Mouse (Mus musculus): Measurements from ENCODE around the gene Teddm3.
"Not testable (repeated sequence)": the region's sequence is repeated elsewhere in the genome, so short reads cannot be mapped to it uniquely, and the experiment has no call there.

The Teddm3 gene

GRCm38 (mm10) chr16:21153900-21154299 lies at the start of gene Teddm3:
Teddm3 (minus strand) TSS chr16:21154000.
- not testable (repeated sequence) for DNase-seq (ENCODE audit: low spot score)

- no peak for DNase-seq (ENCODE audit: low spot score)
These were observed 48.9 kb upstream of the Teddm3 start for GRCm38 (mm10) chr16:21202731-21203130.

GRCm38 (mm10) chr16:21199426-21199825 lies 45.6 kb upstream of the Teddm3 start:
- no peak for DNase-seq (ENCODE audit: low spot score)

GRCm38 (mm10) chr16:21198529-21198928 lies 44.7 kb upstream of the Teddm3 start:
- no peak for DNase-seq (ENCODE audit: low spot score)

GRCm38 (mm10) chr16:21198006-21198405 lies 44.2 kb upstream of the Teddm3 start:
- DNase-seq (ENCODE audit: low spot score): no peak

GRCm38 (mm10) chr16:21197542-21197941 lies 43.7 kb upstream of the Teddm3 start:
- no peak for DNase-seq (ENCODE audit: low spot score)

- DNase-seq (ENCODE audit: low spot score): no peak
These were observed 42.8 kb upstream of the Teddm3 start for GRCm38 (mm10) chr16:21196576-21196975.

GRCm38 (mm10) chr16:21195260-21195866 lies 41.6 kb upstream of the Teddm3 start:
- DNase-seq (ENCODE audit: low spot score): no peak

- DNase-seq (ENCODE audit: low spot score): no peak
These were observed 40.4 kb upstream of the Teddm3 start for GRCm38 (mm10) chr16:21194182-21194581.

- peak; percentile 74 for DNase-seq (ENCODE audit: low spot score)
These were observed 38.9 kb upstream of the Teddm3 start for GRCm38 (mm10) chr16:21192509-21193354.

- DNase-seq (ENCODE audit: low spot score): no peak
These were observed 37.8 kb upstream of the Teddm3 start for GRCm38 (mm10) chr16:21191569-21191968.

- DNase-seq (ENCODE audit: low spot score): no peak
These were observed 34.5 kb upstream of the Teddm3 start for GRCm38 (mm10) chr16:21188345-21188744.

- no peak for DNase-seq (ENCODE audit: low spot score)
These were observed 33.8 kb upstream of the Teddm3 start for GRCm38 (mm10) chr16:21187568-21187967.

GRCm38 (mm10) chr16:21184697-21185096 lies 30.9 kb upstream of the Teddm3 start:
- DNase-seq (ENCODE audit: low spot score): no peak

GRCm38 (mm10) chr16:21182108-21182507 lies 28.3 kb upstream of the Teddm3 start:
- DNase-seq (ENCODE audit: low spot score): no peak

GRCm38 (mm10) chr16:21175236-21175635 lies 21.4 kb upstream of the Teddm3 start:
- DNase-seq (ENCODE audit: low spot score): no peak

- no peak for DNase-seq (ENCODE audit: low spot score)
These were observed 14.9 kb upstream of the Teddm3 start for GRCm38 (mm10) chr16:21168730-21169129.

- DNase-seq (ENCODE audit: low spot score): not testable (repeated sequence)
These were observed 11.8 kb upstream of the Teddm3 start for GRCm38 (mm10) chr16:21165343-21166220.

GRCm38 (mm10) chr16:21163423-21163822 lies 9.6 kb upstream of the Teddm3 start:
- not testable (repeated sequence) for DNase-seq (ENCODE audit: low spot score)

- DNase-seq (ENCODE audit: low spot score): not testable (repeated sequence)
These were observed 5.4 kb upstream of the Teddm3 start for GRCm38 (mm10) chr16:21159226-21159625.

GRCm38 (mm10) chr16:21156261-21156660 lies 2.5 kb upstream of the Teddm3 start:
- DNase-seq (ENCODE audit: low spot score): not testable (repeated sequence)

Measured in lung, postnatal 25 days (tissue).